Mouse (Mus musculus) kidney, postnatal 10 days (tissue): ENCODE results near the gene Lman1l.
A peak's percentile ranks its signal among the peaks of the same experiment; 100 is the strongest.

Experiments used
- DNase-seq: peaks from one replicate; pipeline ENCODE4 v3.0.0; 2021; ENCODE audit warnings: mixed read lengths

The Lman1l gene

DNA sequence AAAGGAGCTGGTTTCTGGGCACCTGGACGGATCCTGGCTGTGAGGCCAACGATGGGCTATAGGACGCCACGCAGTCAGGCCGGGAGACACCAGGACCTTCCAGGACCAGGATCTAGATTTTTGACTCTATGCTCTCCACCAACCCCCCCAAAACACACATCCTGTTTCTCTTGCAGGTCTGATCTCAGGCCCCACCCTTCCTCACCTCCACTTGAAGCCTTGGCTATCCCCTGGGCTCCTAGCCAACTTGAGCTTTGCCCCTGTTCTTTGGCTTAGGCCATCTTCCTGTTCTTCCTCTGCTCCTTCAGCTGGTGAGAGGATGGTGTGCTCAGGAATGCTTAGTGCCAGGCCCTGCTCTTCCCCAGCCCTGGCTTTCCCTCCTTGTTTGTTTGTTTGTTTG is at the start of gene Lman1l:
TSS of gene Lman1l (minus strand) at position 101 of the 400 bp plus-strand sequence.
- no peak for DNase-seq

DNA sequence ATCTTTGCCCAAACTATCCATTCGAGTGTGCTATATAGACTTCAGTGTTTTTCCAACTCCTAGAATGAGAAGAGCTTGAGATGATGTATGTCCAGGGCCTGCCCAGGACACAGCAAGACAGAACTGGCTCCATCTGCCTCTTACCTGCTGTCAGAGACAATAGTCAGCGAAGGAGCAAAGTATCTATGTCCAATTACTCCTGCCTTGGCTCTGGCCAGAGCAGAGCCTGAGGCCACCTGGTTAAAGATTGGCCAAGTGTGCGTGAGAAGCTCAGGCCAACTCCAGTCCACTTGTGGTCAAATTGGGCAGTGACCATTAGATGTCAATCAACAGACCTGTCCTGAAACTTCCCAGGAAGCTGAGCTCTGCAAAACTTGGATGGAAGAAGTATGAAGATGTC is 49.0 kb upstream of the Lman1l start:
- peak; percentile 73 for DNase-seq

DNA sequence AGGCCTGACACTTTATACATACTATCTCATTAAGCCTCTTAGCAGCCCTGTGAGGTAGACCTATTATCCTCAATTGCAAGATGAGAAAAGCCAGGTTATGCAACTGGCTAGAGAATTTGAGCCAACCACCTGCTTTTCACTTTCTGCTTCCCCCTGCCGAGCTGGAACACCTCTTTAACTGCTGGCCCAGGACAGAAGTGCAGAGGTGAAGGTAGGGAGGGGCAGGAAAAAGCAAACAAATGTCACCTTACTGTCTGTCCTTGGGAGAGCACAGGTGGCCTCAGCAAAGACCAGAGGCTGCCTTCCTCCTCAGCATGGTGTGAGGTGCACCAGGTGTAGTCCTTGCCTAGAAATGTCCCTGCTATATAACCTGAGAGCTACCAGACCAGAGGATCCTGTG is 47.7 kb upstream of the Lman1l start:
- DNase-seq = no peak

GRCm38 (mm10) chr9:57667817-57668216 is 47.2 kb upstream of the Lman1l start:
- DNase-seq = no peak

- no peak for DNase-seq
Measured at GRCm38 (mm10) chr9:57667136-57667535, 46.6 kb upstream of the Lman1l start.

DNA sequence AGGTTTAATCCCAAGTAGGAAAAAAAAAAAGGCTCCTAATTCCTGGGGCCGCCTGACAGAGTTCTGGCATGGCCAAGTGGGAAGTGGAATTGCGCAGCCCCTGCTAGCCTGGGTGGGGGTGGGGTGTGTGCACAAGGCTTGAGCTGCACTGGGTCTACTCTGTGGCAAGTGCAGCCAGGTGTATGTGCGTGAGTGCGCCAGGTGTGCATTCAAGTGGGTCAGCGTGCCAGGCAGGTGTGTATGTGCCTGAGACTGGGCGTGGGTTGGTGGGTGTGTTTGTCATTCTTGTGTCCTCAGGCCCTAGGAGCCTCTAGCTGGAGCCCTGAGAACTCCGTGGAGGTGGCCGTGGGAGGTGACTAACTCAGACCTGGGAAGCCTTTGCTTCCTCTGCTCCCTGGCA is 46.0 kb upstream of the Lman1l start:
- DNase-seq = no peak

DNA sequence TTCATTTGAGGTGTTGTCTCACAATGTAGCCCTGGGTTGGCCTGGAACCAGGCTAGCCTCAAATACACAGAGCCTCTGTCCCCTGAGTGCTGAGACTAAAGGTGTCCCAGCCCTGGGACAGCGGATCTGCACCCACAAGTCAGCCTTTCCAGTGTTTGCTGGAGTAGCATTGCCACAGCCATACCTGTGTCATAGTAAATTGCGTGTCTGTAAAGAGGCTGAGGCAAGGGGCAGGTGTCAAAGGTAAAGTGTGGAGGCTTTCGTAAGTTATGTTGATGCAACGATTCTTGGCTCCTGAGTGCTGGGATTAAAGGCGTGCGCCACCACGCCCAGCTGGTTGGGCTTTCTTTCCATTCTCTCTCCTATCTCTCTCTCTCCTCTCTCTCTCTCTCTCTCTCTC is 44.0 kb upstream of the Lman1l start:
- DNase-seq = no peak

- no peak for DNase-seq
Measured at GRCm38 (mm10) chr9:57661552-57661951, 41.0 kb upstream of the Lman1l start.

DNA sequence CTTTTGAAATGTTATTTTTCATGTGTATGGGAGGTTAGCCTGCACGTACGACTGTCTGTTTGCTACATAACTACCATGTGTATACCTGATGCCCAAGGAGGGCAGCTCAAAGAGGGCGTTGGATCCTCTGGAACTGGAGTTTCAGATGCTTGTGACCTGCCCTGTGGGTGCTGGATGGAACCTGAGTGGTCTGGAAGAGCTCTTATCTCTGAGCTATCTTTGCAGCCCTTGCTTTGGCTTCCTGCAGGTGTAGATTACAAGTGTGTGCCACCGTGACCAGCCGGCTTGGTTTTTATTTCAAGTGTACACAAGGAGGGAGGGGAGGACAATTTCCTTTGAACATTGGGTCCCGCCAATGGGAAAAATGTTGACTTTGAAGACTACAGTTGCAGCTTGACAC is 39.9 kb upstream of the Lman1l start:
- no peak for DNase-seq

DNA sequence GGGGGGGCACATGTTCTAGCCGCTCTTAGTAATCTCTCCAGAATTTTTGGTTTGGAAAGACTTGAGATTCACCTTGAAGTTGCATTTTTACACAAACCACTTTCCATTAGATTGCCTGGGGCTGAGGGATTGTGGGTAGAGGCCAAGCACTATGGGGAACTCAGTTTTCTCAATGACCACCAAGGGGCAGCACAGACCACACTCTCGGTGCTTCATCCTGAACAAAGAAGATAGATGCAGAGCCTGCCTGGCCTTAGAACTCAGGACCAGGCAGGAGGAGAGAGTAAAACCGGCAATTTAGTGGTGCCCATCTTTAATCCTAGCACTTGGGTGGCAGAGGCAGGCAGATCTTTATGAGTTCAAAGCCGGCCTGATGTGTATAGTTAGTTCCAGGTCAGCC is 39.2 kb upstream of the Lman1l start:
- DNase-seq = peak; percentile 86

DNA sequence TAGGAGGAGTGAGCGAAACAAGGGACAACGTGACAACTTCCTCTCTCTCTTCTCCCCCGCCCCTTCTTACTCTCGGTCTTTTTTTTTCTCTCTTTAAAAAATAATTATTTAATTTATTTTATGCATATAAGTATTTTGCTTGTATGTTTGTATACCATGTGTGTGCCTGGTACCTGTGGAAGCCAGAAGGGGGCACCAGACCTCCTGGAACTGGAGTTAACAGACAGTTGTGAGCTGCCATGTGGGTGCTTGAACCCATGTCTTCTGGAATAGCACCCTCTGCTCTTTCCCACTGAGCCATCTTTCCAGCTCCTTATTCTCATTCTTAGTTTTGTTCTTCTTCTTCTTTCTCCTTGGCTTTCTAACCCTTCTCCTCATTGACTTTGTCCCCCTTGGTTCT is 38.4 kb upstream of the Lman1l start:
- DNase-seq = no peak

DNA sequence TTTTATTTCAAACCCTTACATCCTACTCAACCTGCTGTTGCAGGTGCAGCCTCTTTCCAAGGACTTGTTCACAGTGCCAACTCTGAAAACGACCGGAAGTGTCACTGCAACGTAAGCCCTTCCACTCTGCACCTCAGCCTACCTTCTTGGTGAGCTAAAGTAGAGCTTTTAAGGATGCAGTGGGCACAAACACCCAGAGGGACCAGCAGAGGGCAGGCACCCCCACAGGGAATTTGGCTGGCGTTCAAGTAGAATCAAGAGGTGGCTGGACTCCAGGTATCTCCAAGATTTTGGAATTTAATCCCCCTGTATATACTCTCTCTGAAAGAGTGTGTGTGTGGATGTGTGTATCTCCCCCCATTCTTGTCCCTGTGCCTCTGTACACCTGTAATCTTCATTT is 37.3 kb upstream of the Lman1l start:
- no peak for DNase-seq

DNA sequence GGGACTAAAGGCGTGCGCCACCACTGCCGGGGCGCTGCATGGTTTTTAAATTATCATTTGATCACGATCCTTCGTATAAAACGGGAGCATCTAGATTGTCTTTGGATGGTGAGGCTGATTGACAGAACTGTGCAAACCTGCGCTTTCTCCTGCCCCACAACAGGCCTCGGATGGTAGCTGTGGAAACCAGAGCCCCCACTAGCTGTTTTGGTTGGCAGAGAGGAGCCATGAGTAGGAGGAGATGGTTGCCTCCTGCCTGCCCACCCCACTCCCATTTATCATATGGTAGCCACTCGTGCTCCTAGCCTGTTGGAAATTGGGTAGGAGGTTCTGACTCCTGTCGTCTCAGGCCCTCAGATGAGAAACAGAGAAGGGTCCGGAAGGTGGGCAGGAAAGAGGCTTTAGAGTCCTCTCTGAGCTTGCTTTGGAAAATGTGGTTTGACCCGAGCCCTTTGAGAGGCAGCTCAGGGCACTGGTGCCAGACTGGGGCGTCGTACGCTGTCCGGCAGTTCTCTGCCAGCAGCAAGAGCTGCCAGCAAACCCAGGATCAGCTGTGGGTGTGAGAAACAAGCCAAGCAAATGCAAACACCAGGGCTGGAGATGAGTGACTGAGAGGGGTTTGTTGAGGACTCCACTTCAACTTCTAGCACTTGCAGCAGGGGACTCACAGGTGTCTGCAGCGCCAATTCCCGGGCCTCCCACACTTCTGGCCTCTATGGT is 36.2 kb upstream of the Lman1l start:
- DNase-seq = no peak

DNA sequence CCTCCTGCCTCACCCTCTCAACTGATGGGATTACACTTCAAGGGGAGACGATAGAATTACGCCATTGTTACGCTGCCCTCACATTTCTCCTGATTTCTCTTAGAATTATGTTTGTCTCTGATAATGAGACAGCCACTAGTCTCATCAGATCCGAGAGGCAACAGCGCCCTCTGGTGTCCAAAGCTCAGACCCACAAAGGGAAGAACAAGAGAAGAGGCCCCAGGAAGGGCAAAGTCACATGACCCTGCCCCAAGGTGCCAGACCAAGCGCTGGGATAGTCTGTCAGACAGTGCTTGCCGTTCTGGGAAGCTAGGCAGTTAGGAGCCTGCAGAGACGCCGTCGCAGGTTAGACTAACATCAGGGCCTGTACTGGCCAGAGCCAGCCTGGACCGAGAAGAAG is 35.2 kb upstream of the Lman1l start:
- DNase-seq = peak; percentile 97

GRCm38 (mm10) chr9:57654966-57655365 is 34.4 kb upstream of the Lman1l start:
- no peak for DNase-seq

- DNase-seq = no peak
Measured at GRCm38 (mm10) chr9:57653283-57653682, 32.7 kb upstream of the Lman1l start, which contains the start of gene Csk. Gene Csk (minus strand): TSS chr9:57653631.

- DNase-seq = no peak
Measured at GRCm38 (mm10) chr9:57652855-57653254, 32.3 kb upstream of the Lman1l start.

- no peak for DNase-seq
Measured at GRCm38 (mm10) chr9:57652351-57652750, 31.8 kb upstream of the Lman1l start.

DNA sequence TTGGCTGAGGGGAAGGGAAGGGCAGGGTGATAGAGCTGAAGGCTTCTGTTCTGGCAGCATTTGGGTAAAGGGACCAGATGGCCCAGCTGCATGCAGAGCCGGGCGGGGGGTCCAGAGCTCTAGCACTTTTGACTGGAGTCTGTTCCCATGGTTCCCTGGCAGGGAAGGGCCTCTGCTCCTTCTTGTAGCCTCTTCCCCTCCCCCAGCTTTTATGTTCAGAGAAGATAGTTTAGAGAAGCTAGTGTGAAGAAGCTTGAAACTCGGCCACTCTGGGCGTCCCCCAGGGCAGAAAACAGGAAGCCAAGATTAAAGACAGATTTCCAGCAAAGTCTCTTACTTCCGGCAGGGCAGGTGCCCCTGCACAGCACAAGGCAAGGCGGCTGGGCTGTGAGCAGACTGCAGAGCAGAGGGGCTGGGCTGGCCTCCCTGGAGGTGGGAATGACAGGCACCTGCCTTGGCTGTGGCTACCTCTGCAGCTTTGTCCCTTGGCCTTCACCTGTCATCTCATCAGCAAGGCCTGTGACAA is 30.3 kb upstream of the Lman1l start:
- DNase-seq = no peak

- DNase-seq = no peak
Measured at GRCm38 (mm10) chr9:57650130-57650785, 29.7 kb upstream of the Lman1l start.

- no peak for DNase-seq
Measured at GRCm38 (mm10) chr9:57647286-57648108, 26.9 kb upstream of the Lman1l start.

DNA sequence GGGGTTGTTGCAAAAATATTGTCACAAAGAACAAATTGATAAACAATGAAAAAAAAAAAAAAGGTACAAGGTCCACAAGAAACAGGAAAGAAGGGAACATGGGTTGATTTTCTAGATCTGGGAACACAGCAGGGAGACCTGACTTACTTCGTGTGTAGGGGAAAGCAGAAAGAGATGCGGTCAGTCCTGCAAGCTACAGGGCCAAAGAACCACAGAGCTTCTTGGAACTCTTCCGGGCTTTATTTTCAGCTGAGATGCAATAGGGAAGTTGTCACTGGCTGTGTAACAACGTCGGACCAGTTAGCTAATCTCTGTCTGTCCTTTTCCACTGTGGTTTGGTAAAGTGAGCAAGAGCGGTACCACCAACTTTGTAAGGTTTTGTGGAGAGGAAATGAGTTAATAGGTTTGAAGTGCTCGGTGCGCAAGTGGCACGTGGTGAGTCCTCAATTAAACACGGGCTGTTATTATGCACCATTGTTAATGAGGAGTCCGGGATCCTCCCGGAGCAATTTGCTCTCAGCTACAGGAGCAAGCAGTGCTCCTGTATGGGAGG is 26.1 kb upstream of the Lman1l start:
- no peak for DNase-seq
